Mouse (Mus musculus) brain, embryonic 14.5 days (tissue): ENCODE data around the gene Gli2.

Source experiments
- CTCF ChIP-seq: fragments of 200-500 bp; IDR thresholded peaks from 2 replicates; pipeline ENCODE4 v1.5.1; 2012; ENCODE audit warnings: inconsistent platforms, mild to moderate bottlenecking, moderate library complexity, borderline replicate concordance; ENCODE audit not compliant: insufficient read depth, insufficient read length; ENCODE audit errors: extremely low read depth
- POLR2A ChIP-seq: fragments of 200-500 bp; IDR thresholded peaks from 2 replicates; pipeline ENCODE4 v1.6.1; 2012; ENCODE audit warnings: mild to moderate bottlenecking, inconsistent platforms, borderline replicate concordance; ENCODE audit not compliant: poor library complexity, insufficient read depth, insufficient read length, severe bottlenecking; ENCODE audit errors: extremely low read depth

DNA sequence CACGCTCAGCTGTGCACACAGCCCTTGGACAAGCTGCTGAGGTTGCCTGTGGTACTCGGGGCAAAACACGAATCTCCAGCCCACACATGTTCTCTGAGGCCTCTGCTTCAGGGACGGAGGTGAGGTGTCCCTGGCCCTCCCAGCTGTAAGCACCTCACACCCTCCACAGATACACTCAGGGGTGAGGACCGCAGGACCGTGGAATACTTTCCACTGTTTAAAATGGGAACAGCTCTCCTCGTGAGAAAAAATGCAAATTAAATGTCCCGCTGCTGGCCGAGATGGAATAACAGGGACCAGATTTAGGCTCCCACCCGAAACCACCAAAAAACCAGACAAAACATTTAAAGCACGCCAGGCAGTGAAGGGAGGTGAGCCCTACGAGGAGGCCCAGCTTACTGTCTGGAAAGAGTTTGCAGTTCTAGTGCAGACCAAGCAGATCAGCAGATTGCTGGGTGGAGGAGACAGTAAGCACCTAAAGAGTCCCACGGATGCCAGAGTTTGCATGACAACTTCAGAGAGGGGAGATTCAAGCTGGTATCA is 19.2 kb downstream of the Gli2 start:
- TF ChIP-seq CTCF, result no peak
- TF ChIP-seq POLR2A, result no peak
